Mouse (Mus musculus): Measurements from ENCODE around the gene Psmc6.

The Psmc6 gene

GRCm38 (mm10) chr14:45329589-45330181 lies at the start of gene Psmc6:
Gene Psmc6 (plus strand): TSS chr14:45329788.
- peak; percentile 78 to 86 for DNase-seq (ENCODE audit: low spot score in 2 of 2)

- no peak for DNase-seq (ENCODE audit: low spot score in 2 of 2)
Measured at GRCm38 (mm10) chr14:45282066-45282465, 47.5 kb upstream of the Psmc6 start.

- DNase-seq (ENCODE audit: low spot score in 2 of 2), result no peak
Measured at GRCm38 (mm10) chr14:45291608-45292007, 38.0 kb upstream of the Psmc6 start.

GRCm38 (mm10) chr14:45303939-45304338 lies 25.6 kb upstream of the Psmc6 start:
- no peak for DNase-seq (ENCODE audit: low spot score in 2 of 2)

- DNase-seq (ENCODE audit: low spot score in 2 of 2), result no peak
Measured at GRCm38 (mm10) chr14:45304389-45304788, 25.2 kb upstream of the Psmc6 start.

GRCm38 (mm10) chr14:45305852-45306251 lies 23.7 kb upstream of the Psmc6 start:
- DNase-seq (ENCODE audit: low spot score in 2 of 2), result no peak

GRCm38 (mm10) chr14:45307630-45308328 lies 21.8 kb upstream of the Psmc6 start:
- no peak for DNase-seq (ENCODE audit: low spot score in 2 of 2)

GRCm38 (mm10) chr14:45309646-45310045 lies 19.9 kb upstream of the Psmc6 start:
- no peak for DNase-seq (ENCODE audit: low spot score in 2 of 2)

GRCm38 (mm10) chr14:45310101-45310500 lies 19.5 kb upstream of the Psmc6 start:
- DNase-seq (ENCODE audit: low spot score in 2 of 2), result no peak

- DNase-seq (ENCODE audit: low spot score in 2 of 2), result no peak
Measured at GRCm38 (mm10) chr14:45316927-45317326, 12.7 kb upstream of the Psmc6 start.

- DNase-seq (ENCODE audit: low spot score in 2 of 2), result no peak
Measured at GRCm38 (mm10) chr14:45317921-45318411, 11.6 kb upstream of the Psmc6 start.

- peak; percentile 72 to 73 for DNase-seq (ENCODE audit: low spot score in 2 of 2)
Measured at GRCm38 (mm10) chr14:45318426-45319236, 11.0 kb upstream of the Psmc6 start, which contains the start of gene Ero1l. Gene Ero1l (minus strand): TSS chr14:45318771.

GRCm38 (mm10) chr14:45319237-45319610 lies 10.4 kb upstream of the Psmc6 start:
- no peak for DNase-seq (ENCODE audit: low spot score in 2 of 2)

GRCm38 (mm10) chr14:45320111-45320510 lies 9.5 kb upstream of the Psmc6 start:
- no peak for DNase-seq (ENCODE audit: low spot score in 2 of 2)

- DNase-seq (ENCODE audit: low spot score in 2 of 2), result no peak
Measured at GRCm38 (mm10) chr14:45321067-45321466, 8.5 kb upstream of the Psmc6 start.

- DNase-seq (ENCODE audit: low spot score in 2 of 2), result no peak
Measured at GRCm38 (mm10) chr14:45321622-45322021, 8.0 kb upstream of the Psmc6 start.

GRCm38 (mm10) chr14:45322450-45322849 lies 7.1 kb upstream of the Psmc6 start:
- DNase-seq (ENCODE audit: low spot score in 2 of 2), result no peak

- no peak for DNase-seq (ENCODE audit: low spot score in 2 of 2)
Measured at GRCm38 (mm10) chr14:45323320-45323719, 6.3 kb upstream of the Psmc6 start.

GRCm38 (mm10) chr14:45325471-45325870 lies 4.1 kb upstream of the Psmc6 start:
- DNase-seq (ENCODE audit: low spot score in 2 of 2), result no peak

- no peak for DNase-seq (ENCODE audit: low spot score in 2 of 2)
Measured at GRCm38 (mm10) chr14:45328072-45328713, 1.4 kb upstream of the Psmc6 start.

GRCm38 (mm10) chr14:45329018-45329588 lies 485 bp upstream of the Psmc6 start:
- DNase-seq (ENCODE audit: low spot score in 2 of 2), result no peak
